Mouse (Mus musculus): ENCODE results near the gene Cdkal1.

Cdkal1 gene

GRCm38 (mm10) chr13:29759691-29760467 is 95.6 kb downstream of the Cdkal1 start:
- DNase-seq: peak; percentile 97

GRCm38 (mm10) chr13:29756052-29756451 is 99.4 kb downstream of the Cdkal1 start:
- DNase-seq: no peak

- DNase-seq: peak; percentile 89
Measured at GRCm38 (mm10) chr13:29753254-29753653, 102.2 kb downstream of the Cdkal1 start.

- DNase-seq: no peak
Measured at GRCm38 (mm10) chr13:29752061-29752460, 103.4 kb downstream of the Cdkal1 start.

GRCm38 (mm10) chr13:29751201-29751600 is 104.3 kb downstream of the Cdkal1 start:
- DNase-seq: no peak

GRCm38 (mm10) chr13:29747347-29747647 is 108.2 kb downstream of the Cdkal1 start:
- no peak for DNase-seq

GRCm38 (mm10) chr13:29746501-29747346 is 108.8 kb downstream of the Cdkal1 start:
- no peak for DNase-seq

- DNase-seq: peak; percentile 58
Measured at GRCm38 (mm10) chr13:29745073-29745472, 110.4 kb downstream of the Cdkal1 start.

GRCm38 (mm10) chr13:29744188-29744587 is 111.3 kb downstream of the Cdkal1 start:
- no peak for DNase-seq

- no peak for DNase-seq
Measured at GRCm38 (mm10) chr13:29743761-29744160, 111.7 kb downstream of the Cdkal1 start.

- DNase-seq: peak; percentile 31
Measured at GRCm38 (mm10) chr13:29737675-29738461, 117.6 kb downstream of the Cdkal1 start.

GRCm38 (mm10) chr13:29734496-29734895 is 121.0 kb downstream of the Cdkal1 start:
- no peak for DNase-seq

GRCm38 (mm10) chr13:29726154-29726825 is 129.2 kb downstream of the Cdkal1 start:
- DNase-seq: no peak

- DNase-seq: no peak
Measured at GRCm38 (mm10) chr13:29724855-29725254, 130.6 kb downstream of the Cdkal1 start.

- DNase-seq: no peak
Measured at GRCm38 (mm10) chr13:29723150-29723549, 132.3 kb downstream of the Cdkal1 start.

GRCm38 (mm10) chr13:29721206-29721605 is 134.3 kb downstream of the Cdkal1 start:
- no peak for DNase-seq

- DNase-seq: no peak
Measured at GRCm38 (mm10) chr13:29716550-29716949, 138.9 kb downstream of the Cdkal1 start.

GRCm38 (mm10) chr13:29715241-29715841 is 140.1 kb downstream of the Cdkal1 start:
- DNase-seq: no peak

GRCm38 (mm10) chr13:29707620-29708019 is 147.9 kb downstream of the Cdkal1 start:
- DNase-seq: no peak

GRCm38 (mm10) chr13:29701400-29701799 is 154.1 kb downstream of the Cdkal1 start:
- DNase-seq: no peak

GRCm38 (mm10) chr13:29699896-29700295 is 155.6 kb downstream of the Cdkal1 start:
- no peak for DNase-seq

GRCm38 (mm10) chr13:29698307-29698985 is 157.0 kb downstream of the Cdkal1 start:
- DNase-seq: no peak

All from cerebellum, adult 9-11 months (tissue).